Mouse (Mus musculus) lung, postnatal 0 days (tissue): ENCODE data around the gene Postn. TPM values are rescaled to one million over a fixed set of nuclear protein-coding genes. Genes with fewer than 3 reads are reported as not detected.

Source experiments
- ATAC-seq: fragments of 200-750 bp; cut with Nextera tagmentation; 2 replicates; pipeline ENCODE4 v1.8.0; 2017; ENCODE audit warnings: moderate library complexity
- DNase-seq: peaks from one replicate; pipeline ENCODE4 v3.0.0-alpha.2; 2016; ENCODE audit warnings: low spot score
- H3K27ac ChIP-seq: fragments of 300-500 bp; sonication (generic); 2 replicates; pipeline ENCODE4 v1.5.1; 2014; ENCODE audit warnings: antibody characterized with exemption, mild to moderate bottlenecking, low read length, mixed read lengths
- H3K27me3 ChIP-seq: fragments of 300-500 bp; sonication (generic); replicated peaks from 2 replicates; pipeline ENCODE4 v1.6.1; 2014; ENCODE audit warnings: low read length, mixed read lengths; ENCODE audit not compliant: insufficient read depth
- H3K36me3 ChIP-seq: fragments of 300-500 bp; sonication (generic); 2 replicates; pipeline ENCODE4 v1.6.1; 2014; ENCODE audit warnings: low read length, mixed read lengths; ENCODE audit not compliant: insufficient read depth
- H3K4me1 ChIP-seq: fragments of 300-500 bp; sonication (generic); 2 replicates; pipeline ENCODE4 v1.6.1; 2014; ENCODE audit warnings: antibody characterized with exemption, low read depth, low read length, mixed read lengths; ENCODE audit not compliant: insufficient read depth
- H3K4me2 ChIP-seq: fragments of 300-500 bp; sonication (generic); replicated peaks from 2 replicates; pipeline ENCODE4 v1.6.1; 2014; ENCODE audit warnings: low read depth, mild to moderate bottlenecking, low read length, moderate library complexity, mixed read lengths
- H3K4me3 ChIP-seq: fragments of 300-500 bp; sonication (generic); 2 replicates; pipeline ENCODE4 v1.5.1; 2014; ENCODE audit warnings: low read depth, low read length
- H3K9ac ChIP-seq: fragments of 300-500 bp; sonication (generic); replicated peaks from 2 replicates; pipeline ENCODE4 v1.6.1; 2014; ENCODE audit warnings: low read depth, mild to moderate bottlenecking
- H3K9me3 ChIP-seq: fragments of 300-500 bp; sonication (generic); 2 replicates; pipeline ENCODE4 v1.6.1; 2016; ENCODE audit warnings: low read length, mixed read lengths
- CTCF ChIP-seq: IDR thresholded peaks from 2 replicates; pipeline ENCODE4 v1.5.1; 2016; ENCODE audit warnings: antibody characterized with exemption, mild to moderate bottlenecking
- EP300 ChIP-seq: IDR thresholded peaks from 2 replicates; pipeline ENCODE4 v1.6.1; 2016; ENCODE audit warnings: antibody characterized with exemption, mild to moderate bottlenecking, control low read depth
- WGBS: fragments of 180-500 bp; shearing (Covaris S2); extraction: QIAGEN DNeasy Blood & Tissue Kit; methylation state at CpG from one replicate; pipeline ENCODE4 v1.1.7; 2014; 5-methylcytosine and 5-hydroxymethylcytosine counted together
- polyA plus RNA-seq: library from polyadenylated mRNA; unstranded; fragments of >200 nt; fragmentation: Nextera tagmentation; extraction: Ambion mirVana; gene quantifications from 2 replicates; pipeline ENCODE4 v1.2.1, GENCODE M21; 2015

Gene Postn
- polyA plus RNA-seq = 199 and 239 TPM in 2 replicates

DNA sequence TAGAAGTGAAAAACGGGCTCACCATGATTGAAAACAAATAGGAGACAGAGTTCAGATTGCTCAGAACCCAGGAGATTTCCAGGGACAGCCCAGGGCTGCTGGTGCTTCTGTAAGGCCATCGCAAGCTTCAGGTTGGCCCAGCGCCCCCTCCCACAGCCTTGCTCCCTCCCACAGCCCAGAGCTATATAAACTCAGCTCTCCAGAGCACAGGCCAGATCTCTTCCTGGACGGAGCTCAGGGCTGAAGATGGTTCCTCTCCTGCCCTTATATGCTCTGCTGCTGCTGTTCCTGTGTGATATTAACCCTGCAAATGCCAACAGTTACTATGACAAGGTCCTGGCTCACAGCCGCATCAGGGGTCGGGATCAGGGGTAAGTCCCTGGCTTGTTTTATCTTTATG is at the start of gene Postn:
Gene Postn (plus strand): TSS at position 213 of the 400 bp plus-strand sequence.
- no peak within 1 kb of the TSS for H3K4me3 ChIP-seq
- H3K36me3 ChIP-seq = no peaks in the 10 kb centered on the region
- DNase-seq (peak; percentile 24), ATAC-seq (peak; percentile 45)
- H3K9me3 ChIP-seq = no peaks in the 10 kb centered on the region
- no peaks in the 10 kb centered on the region for H3K4me1 ChIP-seq
- 32% methylated on average over 6 of the region's 6 CpGs for WGBS
- no peaks in the 10 kb centered on the region for H3K27me3 ChIP-seq
- no peak for TF ChIP-seq EP300
- no peak for TF ChIP-seq CTCF
- no peak within 1 kb of the TSS for H3K27ac ChIP-seq
- no peak within 1 kb of the TSS for H3K4me2 ChIP-seq
- no peak within 1 kb of the TSS for H3K9ac ChIP-seq

DNA sequence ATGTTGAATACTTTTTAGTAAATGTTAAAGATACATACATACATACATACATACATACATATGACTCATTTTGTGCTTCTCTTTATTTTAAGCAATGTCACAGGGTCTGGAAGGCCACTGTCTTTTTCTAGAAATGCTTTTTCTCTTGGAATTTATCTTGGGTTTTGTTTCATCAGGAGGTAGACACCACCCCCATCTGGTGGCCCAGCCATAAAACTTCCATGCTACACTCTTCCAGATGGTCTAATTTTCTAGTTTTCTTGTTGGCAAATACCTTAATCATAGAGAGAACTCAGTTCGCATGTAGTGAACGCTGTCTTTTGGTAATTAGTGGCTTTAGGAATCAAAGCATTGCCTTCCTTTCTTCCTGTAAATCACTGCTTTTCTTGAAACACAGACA is 46.9 kb upstream of the Postn start:
- DNase-seq = peak; percentile 17
- TF ChIP-seq CTCF = peak; percentile 34
- TF ChIP-seq EP300 = no peak
- Histone ChIP-seq H3K9me3 (no peaks in the 10 kb centered on the region), H3K36me3 (no peaks in the 10 kb centered on the region), H3K9ac (no peak overlapping the region), H3K4me2 (no peak overlapping the region), H3K27ac (no peak overlapping the region), H3K4me1 (no peaks in the 10 kb centered on the region), H3K4me3 (no peak overlapping the region), H3K27me3 (no peaks in the 10 kb centered on the region)
- no peak for ATAC-seq
- 84% methylated on average over 2 of the region's 2 CpGs for WGBS

DNA sequence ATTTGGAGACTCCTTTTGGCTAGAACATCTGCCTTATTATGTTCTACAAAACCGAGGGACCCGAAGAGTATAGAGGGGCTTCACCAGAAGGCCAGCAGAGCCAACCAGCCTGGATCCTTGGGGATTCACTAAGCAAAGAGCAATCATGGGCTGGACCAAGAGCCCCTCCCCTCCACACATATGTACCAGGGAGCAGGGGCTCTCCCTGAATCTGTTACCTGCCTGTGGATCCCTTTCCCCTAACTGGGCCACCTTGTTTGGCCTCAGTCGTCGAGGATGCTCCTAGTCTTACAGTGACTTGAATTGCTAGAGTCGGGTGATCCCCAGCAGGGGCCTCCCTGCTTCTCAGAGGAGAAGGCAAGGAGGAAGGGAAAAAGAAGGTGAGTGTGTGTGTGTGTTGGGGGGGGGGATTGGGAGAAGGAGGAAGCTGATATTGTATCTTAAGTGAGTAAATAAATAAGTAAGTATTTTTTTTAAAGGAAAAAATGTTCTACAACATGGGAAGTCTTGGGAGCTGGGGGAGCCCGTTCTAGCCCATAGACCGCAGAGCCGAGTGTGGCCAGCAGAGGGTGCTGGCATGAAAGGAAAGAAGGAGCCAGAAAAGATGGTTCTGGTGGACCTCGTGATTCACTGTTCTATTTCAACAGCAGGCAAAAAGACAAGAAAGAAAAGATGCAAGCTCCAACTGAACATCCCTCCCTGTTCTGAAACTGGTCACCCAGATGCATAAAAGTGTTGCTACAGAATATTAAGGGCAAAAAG is 7.8 kb upstream of the Postn start:
- peak; percentile 70 for DNase-seq
- no peaks in the 10 kb centered on the region for H3K9me3 ChIP-seq
- no peaks in the 10 kb centered on the region for H3K4me1 ChIP-seq
- H3K27me3 ChIP-seq = no peaks in the 10 kb centered on the region
- H3K4me2 ChIP-seq = no peak overlapping the region
- peak; percentile 52; the same call in 1 of the 2 replicates for ATAC-seq
- TF ChIP-seq CTCF (peak; percentile 87), EP300 (no peak)
- no peak overlapping the region for H3K27ac ChIP-seq
- H3K9ac ChIP-seq = no peak overlapping the region
- 23% methylated on average over 9 of the region's 9 CpGs for WGBS
- H3K4me3 ChIP-seq = no peak overlapping the region
- no peaks in the 10 kb centered on the region for H3K36me3 ChIP-seq

DNA sequence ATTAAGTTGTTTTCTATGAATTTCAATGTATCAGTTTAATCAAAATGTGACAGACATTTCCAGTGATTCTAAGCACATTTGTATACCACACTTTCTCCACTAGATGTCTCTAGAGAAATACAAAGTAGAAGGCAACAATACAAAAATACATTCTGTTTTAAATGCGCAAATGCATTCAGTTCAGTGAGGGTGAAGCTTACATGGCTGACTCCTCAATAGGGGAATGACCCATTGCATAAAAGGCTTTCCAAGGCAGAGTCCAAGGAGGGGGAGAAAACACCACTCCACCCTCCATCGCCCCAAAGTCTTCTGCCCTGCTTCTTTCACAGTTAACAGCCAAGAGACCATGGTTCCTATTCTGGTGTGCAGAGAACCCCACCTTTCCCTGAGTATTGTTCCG is 3.3 kb upstream of the Postn start:
- no peaks in the 10 kb centered on the region for H3K36me3 ChIP-seq
- H3K4me1 ChIP-seq = no peaks in the 10 kb centered on the region
- peak; percentile 69 for DNase-seq
- no peak overlapping the region for H3K9ac ChIP-seq
- no peaks in the 10 kb centered on the region for H3K9me3 ChIP-seq
- H3K4me3 ChIP-seq = no peak overlapping the region
- ATAC-seq = no peak
- WGBS = 62% methylated on average over 3 of the region's 3 CpGs
- no peak overlapping the region for H3K4me2 ChIP-seq
- no peaks in the 10 kb centered on the region for H3K27me3 ChIP-seq
- TF ChIP-seq CTCF = peak; percentile 70
- no peak for TF ChIP-seq EP300
- H3K27ac ChIP-seq = no peak overlapping the region

DNA sequence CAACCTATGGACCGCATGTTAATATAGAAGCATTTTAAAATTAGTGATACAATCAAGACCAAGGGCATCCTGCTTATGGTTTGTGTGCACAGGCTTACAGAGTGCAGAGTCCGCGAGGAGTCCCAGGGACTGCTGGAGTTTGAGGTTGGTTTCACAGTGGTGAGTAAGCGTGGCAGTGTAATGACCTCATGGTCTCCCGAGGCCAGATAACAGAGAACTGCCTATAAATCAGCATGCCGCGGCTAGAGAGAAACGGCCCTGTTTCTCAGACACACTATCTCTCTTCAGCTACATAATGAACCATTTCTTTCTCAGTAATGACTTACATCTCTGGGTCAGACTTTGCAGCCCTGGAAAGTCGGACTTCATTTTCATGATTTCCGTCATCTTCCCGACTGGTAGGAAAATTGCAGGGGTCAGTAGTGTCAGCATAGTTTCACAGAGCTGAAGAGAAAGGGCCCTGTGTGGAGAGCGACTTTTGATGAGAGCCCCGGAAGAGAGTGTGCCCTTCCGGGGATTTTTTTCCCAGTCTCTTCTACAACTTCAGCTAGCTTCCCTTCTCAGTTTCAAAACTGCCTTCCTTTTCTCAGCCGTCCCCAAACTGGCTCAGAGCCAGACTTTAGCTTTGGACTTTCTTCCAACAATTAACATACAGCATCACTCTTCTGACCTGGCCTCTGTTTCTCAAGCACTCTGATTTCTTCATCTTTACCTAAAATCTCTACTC is 2.3 kb upstream of the Postn start:
- Histone ChIP-seq H3K36me3 (no peaks in the 10 kb centered on the region), H3K27me3 (no peaks in the 10 kb centered on the region), H3K4me2 (peak overlapping the region; percentile 36), H3K9me3 (no peaks in the 10 kb centered on the region), H3K9ac (no peak overlapping the region), H3K4me3 (0 out of 2 replicates have a peak overlapping the region, but pooled peaks have one; percentile 3), H3K27ac (no peak overlapping the region), H3K4me1 (no peaks in the 10 kb centered on the region)
- DNase-seq (peak; percentile 43), ATAC-seq (peak; percentile 74)
- TF ChIP-seq EP300 = no peak
- no peak for TF ChIP-seq CTCF
- 32% methylated on average over 15 of the region's 15 CpGs for WGBS

DNA sequence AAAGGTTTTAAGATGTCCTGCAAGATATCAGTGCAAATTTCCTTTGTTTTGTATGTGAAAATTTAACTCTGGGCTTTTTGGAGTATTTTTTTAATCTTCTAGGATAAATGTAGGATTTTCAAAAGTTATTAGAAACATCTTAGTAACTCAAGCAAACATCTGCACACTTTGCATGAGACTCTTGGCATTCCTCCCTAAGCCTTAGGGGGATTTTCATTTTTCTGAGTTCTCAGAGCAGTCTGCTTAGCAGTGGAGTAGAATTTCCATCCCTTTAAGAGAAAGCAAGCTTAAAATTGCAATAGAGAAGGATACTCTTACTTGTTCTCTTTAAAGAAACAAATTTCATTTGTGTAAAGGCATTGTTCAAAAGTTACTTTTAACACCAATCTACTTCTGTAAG is 747 bp downstream of the Postn start:
- Histone ChIP-seq H3K9ac (no peak overlapping the region), H3K4me3 (no peak overlapping the region), H3K4me2 (no peak overlapping the region), H3K9me3 (no peaks in the 10 kb centered on the region), H3K27me3 (no peaks in the 10 kb centered on the region), H3K27ac (no peak overlapping the region), H3K36me3 (no peaks in the 10 kb centered on the region), H3K4me1 (no peaks in the 10 kb centered on the region)
- DNase-seq (no peak), ATAC-seq (no peak)
- TF ChIP-seq EP300 (no peak), CTCF (no peak)
